Mouse (Mus musculus) forebrain, embryonic 13.5 days (tissue): ENCODE results near the gene Phf24. TPM values are rescaled to one million over a fixed set of nuclear protein-coding genes. Genes with fewer than 3 reads are reported as not detected.

ENCODE experiments used
- ATAC-seq: fragments of 200-750 bp; cut with Nextera tagmentation; 2 replicates; pipeline ENCODE4 v1.8.0; 2017
- H3K27ac ChIP-seq: fragments of 300-500 bp; sonication (generic); 2 replicates; pipeline ENCODE4 v1.5.1; 2015; ENCODE audit warnings: inconsistent platforms, mild to moderate bottlenecking, moderate library complexity
- H3K27me3 ChIP-seq: fragments of 300-500 bp; sonication (generic); 2 replicates; pipeline ENCODE4 v1.6.1; 2015; ENCODE audit warnings: mild to moderate bottlenecking, inconsistent platforms
- H3K36me3 ChIP-seq: fragments of 300-500 bp; sonication (generic); 2 replicates; pipeline ENCODE4 v1.6.1; 2015; ENCODE audit warnings: mild to moderate bottlenecking, inconsistent platforms; ENCODE audit not compliant: poor library complexity, severe bottlenecking
- H3K4me1 ChIP-seq: fragments of 300-500 bp; sonication (generic); 2 replicates; pipeline ENCODE4 v1.6.1; 2015; ENCODE audit warnings: inconsistent platforms
- H3K4me2 ChIP-seq: fragments of 300-500 bp; sonication (generic); 2 replicates; pipeline ENCODE4 v1.6.1; 2015; ENCODE audit warnings: inconsistent platforms, mild to moderate bottlenecking, moderate library complexity
- H3K4me3 ChIP-seq: fragments of 300-500 bp; sonication (generic); 2 replicates; pipeline ENCODE4 v1.5.1; 2015; ENCODE audit warnings: mild to moderate bottlenecking, inconsistent platforms
- H3K9ac ChIP-seq: fragments of 300-500 bp; sonication (generic); 2 replicates; pipeline ENCODE4 v1.6.1; 2015; ENCODE audit warnings: mild to moderate bottlenecking, inconsistent platforms
- H3K9me3 ChIP-seq: fragments of 300-500 bp; sonication (generic); replicated peaks from 2 replicates; pipeline ENCODE4 v1.6.1; 2016; ENCODE audit warnings: inconsistent platforms
- WGBS: fragments of 180-500 bp; shearing (Covaris S2); methylation state at CpG from one replicate; pipeline ENCODE4 v1.1.7; 2015; 5-methylcytosine and 5-hydroxymethylcytosine counted together
- polyA plus RNA-seq: library from polyadenylated mRNA; unstranded; fragments of >200 nt; fragmentation: Nextera tagmentation; extraction: Ambion mirVana; gene quantifications from 2 replicates; pipeline ENCODE4 v1.2.1, GENCODE M21; 2015

The Phf24 gene
- polyA plus RNA-seq, 1 experiment from 2014 or later, result 8.2 TPM

DNA sequence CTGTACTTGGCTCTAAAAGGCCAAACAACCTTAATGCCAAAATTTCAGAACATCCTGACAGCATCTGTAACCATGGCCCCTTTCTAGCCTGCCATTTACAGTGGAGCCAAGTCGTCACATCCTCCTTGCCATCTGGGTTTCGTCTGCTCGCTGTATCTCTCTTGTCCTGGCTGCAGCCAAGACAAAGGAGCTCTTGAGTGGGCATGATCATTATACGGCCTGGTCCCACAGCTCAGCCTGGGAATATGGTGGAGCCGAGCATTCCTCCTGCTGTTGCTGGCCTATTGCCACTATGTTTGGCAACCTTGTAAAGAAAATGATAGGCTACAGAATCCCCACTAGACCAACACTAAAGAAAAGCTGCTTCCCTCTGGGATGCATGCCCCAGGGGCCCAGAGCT, 26.9 kb downstream of the Phf24 start:
- Histone ChIP-seq H3K27me3 (peaks cover 12% of the 10 kb centered on the region; the same call in 1 of the 2 replicates), H3K4me2 (no peak overlapping the region), H3K9ac (no peak overlapping the region), H3K4me1 (peaks cover 47% of the 10 kb centered on the region), H3K36me3 (no peaks in the 10 kb centered on the region), H3K4me3 (no peak overlapping the region), H3K9me3 (no peaks in the 10 kb centered on the region), H3K27ac (peak overlapping the region; percentile 17; the same call in 1 of the 2 replicates)
- peak; percentile 55 for ATAC-seq
- WGBS, result 46% methylated on average over 5 of the region's 5 CpGs

DNA sequence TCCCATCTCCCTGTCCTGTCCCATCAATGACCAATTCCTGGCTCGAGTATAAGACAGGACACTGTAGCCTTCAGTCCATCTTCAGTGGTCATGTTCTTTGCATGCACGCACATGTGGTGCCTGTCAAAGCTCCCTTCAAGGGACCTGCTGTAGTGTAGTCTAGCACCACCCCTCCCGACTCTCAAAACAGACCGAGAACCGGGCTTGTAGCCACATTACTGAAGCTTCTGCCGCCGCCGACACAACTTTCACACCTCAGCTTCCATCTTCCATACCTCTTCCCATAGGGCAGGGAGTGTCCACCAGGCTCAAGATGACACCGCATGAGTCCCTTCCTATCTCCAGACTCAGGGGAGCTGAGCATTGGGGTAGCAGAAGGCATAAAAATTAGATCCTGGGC, 27.7 kb downstream of the Phf24 start:
- no peak for ATAC-seq
- Histone ChIP-seq H3K4me2 (no peak overlapping the region), H3K4me3 (no peak overlapping the region), H3K27me3 (0 out of 2 replicates have a peak, but pooled peaks cover 8% of the 10 kb centered on the region), H3K4me1 (peaks cover 55% of the 10 kb centered on the region), H3K27ac (no peak overlapping the region), H3K9me3 (no peaks in the 10 kb centered on the region), H3K36me3 (no peaks in the 10 kb centered on the region), H3K9ac (no peak overlapping the region)
- 78% methylated on average over 9 of the region's 9 CpGs for WGBS

DNA sequence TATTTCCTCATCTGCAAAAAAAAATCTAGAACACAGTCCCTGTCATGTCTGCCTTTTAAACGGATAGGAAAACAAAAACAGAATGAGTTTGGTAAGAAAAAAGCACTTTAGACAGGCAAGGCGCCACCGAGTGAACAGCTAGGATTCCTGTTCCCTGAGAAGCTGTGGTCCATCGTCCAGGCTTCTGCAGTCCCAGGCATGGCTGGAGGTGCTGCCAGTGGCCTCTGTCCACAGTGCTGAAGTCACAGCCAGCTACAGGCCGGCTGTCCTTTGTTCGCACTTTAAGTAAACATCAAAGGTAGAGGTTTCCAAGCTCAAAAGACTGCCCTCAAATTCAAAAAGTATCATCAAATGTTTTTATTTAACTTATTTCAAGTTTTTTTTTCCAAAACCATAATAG, 28.6 kb downstream of the Phf24 start:
- no peaks in the 10 kb centered on the region for H3K36me3 ChIP-seq
- H3K4me3 ChIP-seq, result no peak overlapping the region
- ATAC-seq, result no peak
- H3K4me1 ChIP-seq, result peaks cover 57% of the 10 kb centered on the region
- no peaks in the 10 kb centered on the region for H3K9me3 ChIP-seq
- 0 out of 2 replicates have a peak, but pooled peaks cover 8% of the 10 kb centered on the region for H3K27me3 ChIP-seq
- H3K9ac ChIP-seq, result no peak overlapping the region
- no peak overlapping the region for H3K4me2 ChIP-seq
- H3K27ac ChIP-seq, result no peak overlapping the region
- 12% methylated on average over 6 of the region's 6 CpGs for WGBS

DNA sequence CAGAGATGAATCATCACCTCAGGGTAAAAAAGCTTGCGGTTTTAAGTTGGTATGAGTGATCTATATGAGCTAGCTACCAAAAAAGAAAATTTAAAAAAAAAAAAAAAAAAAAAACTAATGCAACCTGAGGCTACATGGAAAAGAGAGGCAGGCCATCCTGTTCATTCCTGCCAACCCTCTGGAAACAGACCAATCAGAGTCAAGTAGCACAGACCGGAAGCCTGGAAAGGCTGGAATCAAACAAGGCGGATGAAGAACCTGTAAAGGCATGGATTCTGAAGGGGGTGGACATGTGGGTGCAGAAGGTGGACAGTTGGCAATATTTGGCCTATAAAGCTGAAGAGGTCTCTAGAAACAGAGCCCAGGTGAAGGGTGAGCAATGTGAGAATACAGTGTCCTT, 29.0 kb downstream of the Phf24 start:
- Histone ChIP-seq H3K9me3 (no peaks in the 10 kb centered on the region), H3K4me3 (no peak overlapping the region), H3K27me3 (0 out of 2 replicates have a peak, but pooled peaks cover 6% of the 10 kb centered on the region), H3K9ac (no peak overlapping the region), H3K4me1 (peaks cover 61% of the 10 kb centered on the region), H3K36me3 (no peaks in the 10 kb centered on the region), H3K27ac (no peak overlapping the region), H3K4me2 (no peak overlapping the region)
- 95% methylated on average over 3 of the region's 3 CpGs for WGBS
- no peak for ATAC-seq

DNA sequence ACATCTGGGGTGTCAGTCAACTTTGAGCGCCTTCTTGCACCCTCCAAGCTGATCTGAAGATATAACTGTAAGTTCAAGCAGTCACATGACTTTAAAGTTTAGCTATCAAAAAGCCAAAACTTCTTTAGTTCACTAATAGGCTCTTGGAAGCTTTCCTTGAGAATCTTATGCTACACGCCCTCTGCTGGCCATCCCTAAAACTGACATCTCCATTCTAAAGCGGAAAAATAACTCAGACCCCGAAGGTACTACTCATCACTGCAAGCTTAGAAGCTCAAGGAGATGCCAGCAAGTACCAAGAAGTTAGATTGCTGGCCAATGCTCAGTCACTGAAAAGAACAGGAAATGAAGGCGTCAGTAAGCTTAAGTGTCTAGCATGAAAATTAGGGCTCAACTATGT, 29.5 kb downstream of the Phf24 start:
- peak overlapping the region; percentile 97 for H3K27ac ChIP-seq
- 0 out of 2 replicates have a peak overlapping the region, but pooled peaks have one; percentile 0 for H3K4me3 ChIP-seq
- WGBS, result 8% methylated on average over 5 of the region's 5 CpGs
- 0 out of 2 replicates have a peak, but pooled peaks cover 1% of the 10 kb centered on the region for H3K27me3 ChIP-seq
- peak overlapping the region; percentile 46 for H3K4me2 ChIP-seq
- no peaks in the 10 kb centered on the region for H3K9me3 ChIP-seq
- H3K36me3 ChIP-seq, result no peaks in the 10 kb centered on the region
- ATAC-seq, result no peak
- 0 out of 2 replicates have a peak overlapping the region, but pooled peaks have one; percentile 51 for H3K9ac ChIP-seq
- H3K4me1 ChIP-seq, result peaks cover 66% of the 10 kb centered on the region

DNA sequence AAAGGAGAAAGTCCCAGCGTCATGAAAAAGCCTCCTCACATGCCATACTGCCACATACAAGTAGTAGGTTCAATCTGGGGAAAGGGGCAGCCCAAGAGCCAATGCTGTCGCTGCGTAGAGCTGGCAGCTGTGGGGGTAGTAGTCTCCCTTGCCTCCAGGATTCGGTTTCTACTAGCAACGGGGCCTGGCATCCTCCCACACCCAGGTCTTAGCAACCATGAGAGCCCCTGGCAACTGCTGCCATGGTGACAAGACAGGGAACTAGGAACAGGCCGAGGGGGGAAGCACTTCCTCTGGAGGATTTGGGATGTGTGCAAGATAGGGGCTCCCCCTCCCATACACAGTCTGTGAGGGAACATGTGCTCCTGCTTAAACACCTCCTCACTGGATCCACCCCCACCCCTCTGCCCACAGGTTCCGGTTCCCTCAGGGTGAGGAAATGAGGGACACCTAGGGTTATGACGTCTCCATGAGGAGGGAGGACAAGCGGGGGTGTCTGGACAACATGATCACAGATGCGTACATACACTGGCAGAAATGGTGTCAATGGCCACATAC, 30.4 kb downstream of the Phf24 start:
- Histone ChIP-seq H3K4me3 (no peak overlapping the region), H3K9me3 (no peaks in the 10 kb centered on the region), H3K4me1 (peaks cover 74% of the 10 kb centered on the region), H3K9ac (peak overlapping the region; percentile 51), H3K36me3 (no peaks in the 10 kb centered on the region), H3K27ac (peak overlapping the region; percentile 97), H3K4me2 (peak overlapping the region; percentile 46), H3K27me3 (no peaks in the 10 kb centered on the region)
- ATAC-seq, result peak; percentile 52
- 19% methylated on average over 10 of the region's 10 CpGs for WGBS

DNA sequence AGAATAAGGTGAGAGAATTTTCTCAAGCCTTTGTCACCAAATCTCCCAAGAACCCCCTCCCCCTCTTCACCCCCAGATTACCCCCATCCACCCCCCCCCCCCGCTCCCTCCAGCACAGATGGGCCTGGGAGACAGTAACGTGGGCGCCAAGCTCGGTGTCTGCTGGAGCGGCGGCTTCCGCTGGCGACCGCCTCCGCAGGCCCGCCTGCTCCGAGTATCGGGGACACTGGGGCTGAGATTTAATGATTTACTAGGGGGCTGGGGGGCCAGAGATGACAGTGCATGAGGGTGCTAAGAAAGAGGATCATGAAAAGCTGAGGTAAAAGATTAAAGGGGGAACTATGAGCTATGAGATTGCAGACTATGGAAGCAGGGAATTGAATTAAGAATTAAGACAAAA, 32.1 kb downstream of the Phf24 start:
- peak overlapping the region; percentile 98 for H3K4me2 ChIP-seq
- H3K36me3 ChIP-seq, result 0 out of 2 replicates have a peak, but pooled peaks cover 5% of the 10 kb centered on the region
- WGBS, result 41% methylated on average over 13 of the region's 13 CpGs

DNA sequence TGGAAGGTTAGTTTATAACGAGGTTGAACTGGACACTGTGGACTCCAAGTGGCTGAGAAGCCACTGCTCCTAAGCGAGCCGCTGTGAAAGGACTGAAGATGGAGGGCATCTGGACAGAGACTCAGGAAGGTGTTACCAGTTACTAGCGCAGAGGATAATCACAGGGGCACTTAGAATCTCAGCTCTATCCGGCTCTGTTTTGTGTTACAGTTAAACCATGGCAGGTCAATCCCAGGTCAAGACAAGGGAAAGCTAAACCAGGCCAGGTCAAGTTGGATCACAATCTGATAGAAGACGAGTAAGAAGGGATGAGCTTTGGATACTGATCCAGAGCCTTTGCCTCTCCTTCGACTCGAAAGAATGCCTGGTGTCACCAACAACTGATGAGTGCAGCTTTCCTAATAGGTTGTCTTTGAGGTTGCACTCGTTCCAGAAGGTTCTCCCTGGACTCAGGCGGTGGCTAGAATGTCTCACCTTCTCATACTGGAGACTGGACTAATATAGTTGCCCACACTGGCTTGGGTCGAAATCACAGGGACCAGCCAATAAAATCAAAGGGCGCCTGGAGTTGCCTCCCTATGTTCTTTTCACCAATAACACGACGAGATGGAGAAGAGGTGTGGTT, 32.7 kb downstream of the Phf24 start:
- WGBS, result 17% methylated on average over 14 of the region's 14 CpGs
- H3K9ac ChIP-seq, result peak overlapping the region; percentile 53
- H3K9me3 ChIP-seq, result no peaks in the 10 kb centered on the region
- peak overlapping the region; percentile 69 for H3K4me3 ChIP-seq
- peak overlapping the region; percentile 98 for H3K4me2 ChIP-seq
- peak overlapping the region; percentile 97 for H3K27ac ChIP-seq
- ATAC-seq, result no peak
- 0 out of 2 replicates have a peak, but pooled peaks cover 5% of the 10 kb centered on the region for H3K36me3 ChIP-seq
- H3K4me1 ChIP-seq, result peaks cover 79% of the 10 kb centered on the region
- H3K27me3 ChIP-seq, result no peaks in the 10 kb centered on the region

More for the DNA sequence above, 32.1 kb downstream of the Phf24 start:
- Histone ChIP-seq H3K4me1 (peaks cover 79% of the 10 kb centered on the region), H3K27me3 (no peaks in the 10 kb centered on the region), H3K4me3 (no peak overlapping the region), H3K9me3 (no peaks in the 10 kb centered on the region), H3K9ac (peak overlapping the region; percentile 53; the same call in 1 of the 2 replicates), H3K27ac (peak overlapping the region; percentile 97)
- ATAC-seq, result no peak

DNA sequence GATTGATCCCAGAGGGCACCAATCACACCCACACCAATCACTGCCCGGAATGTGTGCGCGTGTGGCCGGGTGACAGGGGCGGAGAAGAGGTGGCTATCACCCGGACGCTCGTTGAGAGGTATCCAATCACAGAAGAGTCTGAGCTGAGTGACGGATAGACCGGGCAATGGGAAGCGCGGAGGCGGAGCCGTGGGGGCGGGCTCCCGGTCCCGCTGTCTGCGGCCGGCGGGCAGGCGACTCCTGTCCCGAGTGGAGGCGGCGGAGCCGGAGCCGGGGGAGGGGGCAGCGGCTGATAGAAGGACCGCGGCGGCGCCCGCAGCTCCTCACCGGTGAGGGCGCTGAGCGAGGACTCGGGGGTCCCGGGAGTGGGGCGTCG, 33.2 kb downstream of the Phf24 start, which contains the start of gene Dnajb5:
TSS of gene Dnajb5 (plus strand) at position 139 of the 376 bp plus-strand sequence.
- Histone ChIP-seq H3K27me3 (no peaks in the 10 kb centered on the region), H3K4me3 (peak within 1 kb of the TSS; percentile 69), H3K4me2 (peak within 1 kb of the TSS; percentile 98), H3K36me3 (peaks cover 7% of the 10 kb centered on the region; the same call in 1 of the 2 replicates), H3K9me3 (no peaks in the 10 kb centered on the region), H3K27ac (peak within 1 kb of the TSS; percentile 97), H3K4me1 (peaks cover 83% of the 10 kb centered on the region), H3K9ac (peak within 1 kb of the TSS; percentile 91)
- peak; percentile 95 for ATAC-seq
- under 1% methylated on average over 39 of the region's 39 CpGs for WGBS

DNA sequence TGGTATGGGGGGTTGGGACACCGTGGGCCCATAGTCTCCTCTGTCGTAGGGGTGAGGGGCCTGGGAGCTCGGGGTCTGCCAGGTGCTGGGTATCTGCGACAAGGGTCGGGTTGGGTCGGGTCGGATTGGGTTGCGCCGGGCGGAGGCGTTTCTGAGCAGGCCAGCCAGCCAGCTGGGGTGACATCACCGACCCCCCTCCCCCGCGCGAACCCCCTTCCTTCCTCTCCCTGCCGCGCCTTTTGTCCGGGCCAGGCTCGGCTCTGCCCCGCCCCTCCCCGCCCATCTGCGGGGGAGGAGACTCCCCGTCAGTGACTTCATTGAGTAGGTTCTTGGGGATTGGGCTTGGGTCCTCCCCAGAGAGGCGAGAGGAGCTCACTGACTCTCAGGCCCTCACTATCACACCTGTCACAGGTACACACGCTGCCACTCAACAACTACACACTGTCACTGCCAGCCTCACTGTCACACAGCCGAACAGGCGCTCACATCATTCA, 33.7 kb downstream of the Phf24 start:
- H3K4me1 ChIP-seq, result peaks cover 88% of the 10 kb centered on the region
- WGBS, result under 1% methylated on average over 7 of the region's 27 CpGs
- peak overlapping the region; percentile 98 for H3K4me2 ChIP-seq
- peaks cover 11% of the 10 kb centered on the region; the same call in 1 of the 2 replicates for H3K36me3 ChIP-seq
- H3K9ac ChIP-seq, result peak overlapping the region; percentile 91
- peak overlapping the region; percentile 69 for H3K4me3 ChIP-seq
- H3K9me3 ChIP-seq, result no peaks in the 10 kb centered on the region
- ATAC-seq, result peak; percentile 58
- peak overlapping the region; percentile 97 for H3K27ac ChIP-seq
- H3K27me3 ChIP-seq, result no peaks in the 10 kb centered on the region

DNA sequence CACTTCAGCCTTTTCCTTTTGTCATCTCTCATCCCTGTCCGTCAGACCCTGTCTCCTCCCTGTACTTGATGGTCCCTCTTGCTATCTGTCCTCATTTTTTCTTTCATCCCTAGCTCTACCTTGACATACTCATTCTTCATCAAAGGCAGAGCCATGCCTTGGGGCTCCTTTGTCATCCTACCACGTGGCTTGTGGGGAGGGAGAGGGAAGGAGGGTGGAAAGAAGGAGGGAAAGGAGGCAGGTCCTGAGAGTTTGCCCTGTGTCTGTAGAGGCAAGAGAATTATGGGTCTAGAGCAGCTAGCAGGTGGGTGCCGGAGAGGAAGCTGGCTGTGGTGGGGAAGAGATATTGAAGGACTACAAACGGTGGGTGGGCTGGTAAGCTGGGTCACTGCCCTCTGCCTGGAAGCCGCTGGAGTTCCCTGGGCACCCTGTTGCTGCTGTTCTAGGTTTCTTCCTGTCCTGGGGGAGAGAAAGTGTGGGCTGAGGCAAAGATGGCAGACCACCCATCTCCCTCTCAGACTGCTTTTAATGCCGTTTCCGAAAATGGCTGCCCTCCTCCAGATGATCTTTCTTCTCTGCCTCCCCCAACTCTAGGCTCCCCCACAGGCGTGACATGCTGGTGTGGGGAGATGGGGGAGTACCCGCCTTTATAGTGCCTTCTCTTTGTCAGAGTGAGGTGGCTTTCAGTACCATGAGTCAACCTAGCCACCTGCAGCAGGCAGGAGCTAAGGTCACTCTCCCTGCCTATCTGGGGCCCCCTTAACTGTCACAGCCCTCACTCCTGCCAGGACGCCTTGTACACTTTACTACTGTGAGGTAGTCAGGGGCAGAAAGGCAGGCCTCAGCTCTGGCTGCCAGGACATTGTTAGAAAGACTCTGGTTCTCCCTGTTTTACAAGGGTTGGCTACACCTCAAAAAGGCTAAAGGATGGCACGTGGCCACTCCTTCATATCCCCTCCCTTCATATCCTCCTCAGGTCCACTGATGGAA, 35.0 kb downstream of the Phf24 start:
- Histone ChIP-seq H3K36me3 (peaks cover 19% of the 10 kb centered on the region), H3K27ac (peak overlapping the region; percentile 97), H3K27me3 (no peaks in the 10 kb centered on the region), H3K4me1 (peaks cover 81% of the 10 kb centered on the region), H3K4me2 (peak overlapping the region; percentile 98), H3K9ac (peak overlapping the region; percentile 91), H3K9me3 (no peaks in the 10 kb centered on the region), H3K4me3 (peak overlapping the region; percentile 69)
- no peak for ATAC-seq
- WGBS, result 52% methylated on average over 11 of the region's 11 CpGs
